Mouse (Mus musculus) adrenal gland, adult 2 months (tissue): ENCODE results near the gene Man2a1. TPM values are rescaled to one million over a fixed set of nuclear protein-coding genes. Genes with fewer than 3 reads are reported as not detected.

ENCODE experiments used
- polyA plus RNA-seq: library from polyadenylated mRNA; depleted of rRNA; stranded (reverse); fragments of >200 nt; gene quantifications from 2 replicates; pipeline ENCODE4 v1.2.3, GENCODE M21; 2012; rRNA removed
- total RNA-seq, 2 experiments: library from RNA; stranded (reverse); gene quantifications; 2 replicates each; pipeline ENCODE4 v1.2.3; 2021

The Man2a1 gene
- total and polyA plus RNA-seq, 3 experiments = 22.0 to 175 (median 120) TPM

Other genes with a start within 250 kb of the Man2a1 start
- gene 4930583I09Rik, start 235.3 kb downstream of the Man2a1 start, total RNA-seq = not detected
- not detected in 2 replicates for gene 4930583I09Rik, start 235.3 kb downstream of the Man2a1 start, polyA plus RNA-seq